Mouse (Mus musculus): ENCODE results near the gene Nol12. TPM values are rescaled to one million over a fixed set of nuclear protein-coding genes. Genes with fewer than 3 reads are reported as not detected.
A peak's percentile ranks its signal among the peaks of the same experiment; 100 is the strongest.

The Nol12 gene
- polyA plus RNA-seq (2015; fragmentation: Nextera tagmentation; extraction: Ambion mirVana), result 24.5 and 26.2 TPM in 2 replicates

- peaks cover 38% of the 10 kb centered on the region for H3K36me3 ChIP-seq (replicated peaks)
- peak within 1 kb of the TSS; percentile 85 for H3K4me3 ChIP-seq (replicated peaks)
- peak within 1 kb of the TSS; percentile 76 for H3K9ac ChIP-seq
These were observed at the start of gene Nol12 for GRCm38 (mm10) chr15:78934784-78935320. Gene Nol12, plus strand, starts transcription at chr15:78934933.

GRCm38 (mm10) chr15:78889401-78889853 lies 45.3 kb upstream of the Nol12 start:
- ATAC-seq (ENCODE audit: insufficient read depth), result peak; percentile 50
- Histone ChIP-seq H3K27ac (replicated peaks) (no peak overlapping the region), H3K9ac (no peak overlapping the region), H3K27me3 (no peaks in the 10 kb centered on the region), H3K4me2 (peak overlapping the region; percentile 29), H3K9me3 (replicated peaks) (no peaks in the 10 kb centered on the region), H3K36me3 (replicated peaks) (peaks cover 74% of the 10 kb centered on the region), H3K4me1 (replicated peaks) (peaks cover 51% of the 10 kb centered on the region), H3K4me3 (replicated peaks) (no peak overlapping the region)
- WGBS (ENCODE audit: insufficient replicate concordance), result 30% methylated on average over 13 of the region's 13 CpGs

More at GRCm38 (mm10) chr15:78934784-78935320, at the start of gene Nol12:
- Histone ChIP-seq H3K4me2 (peak within 1 kb of the TSS; percentile 76), H3K4me1 (replicated peaks) (peaks cover 59% of the 10 kb centered on the region), H3K9me3 (replicated peaks) (no peaks in the 10 kb centered on the region), H3K27ac (replicated peaks) (peak within 1 kb of the TSS; percentile 81), H3K27me3 (no peaks in the 10 kb centered on the region)
- peak; percentile 79 for ATAC-seq (ENCODE audit: insufficient read depth)
- under 1% methylated on average over 42 of the region's 42 CpGs for WGBS (ENCODE audit: insufficient replicate concordance)

GRCm38 (mm10) chr15:78892440-78892839 lies 42.3 kb upstream of the Nol12 start:
- H3K36me3 ChIP-seq (replicated peaks), result peaks cover 45% of the 10 kb centered on the region
- H3K9me3 ChIP-seq (replicated peaks), result no peaks in the 10 kb centered on the region
- WGBS (ENCODE audit: insufficient replicate concordance), result 49% methylated on average over 7 of the region's 7 CpGs
- ATAC-seq (ENCODE audit: insufficient read depth), result no peak
- H3K4me1 ChIP-seq (replicated peaks), result peaks cover 81% of the 10 kb centered on the region
- H3K4me3 ChIP-seq (replicated peaks), result no peak overlapping the region
- H3K27ac ChIP-seq (replicated peaks), result no peak overlapping the region
- H3K27me3 ChIP-seq, result no peaks in the 10 kb centered on the region
- no peak overlapping the region for H3K9ac ChIP-seq
- no peak overlapping the region for H3K4me2 ChIP-seq

GRCm38 (mm10) chr15:78894726-78895125 lies 40.0 kb upstream of the Nol12 start:
- WGBS (ENCODE audit: insufficient replicate concordance), result 24% methylated on average over 13 of the region's 13 CpGs
- Histone ChIP-seq H3K4me2 (peak overlapping the region; percentile 89), H3K9ac (no peak overlapping the region), H3K27me3 (no peaks in the 10 kb centered on the region), H3K36me3 (replicated peaks) (peaks cover 32% of the 10 kb centered on the region), H3K27ac (replicated peaks) (peak overlapping the region; percentile 78), H3K4me3 (replicated peaks) (no peak overlapping the region), H3K4me1 (replicated peaks) (peaks cover 89% of the 10 kb centered on the region), H3K9me3 (replicated peaks) (no peaks in the 10 kb centered on the region)
- ATAC-seq (ENCODE audit: insufficient read depth), result no peak

DNA sequence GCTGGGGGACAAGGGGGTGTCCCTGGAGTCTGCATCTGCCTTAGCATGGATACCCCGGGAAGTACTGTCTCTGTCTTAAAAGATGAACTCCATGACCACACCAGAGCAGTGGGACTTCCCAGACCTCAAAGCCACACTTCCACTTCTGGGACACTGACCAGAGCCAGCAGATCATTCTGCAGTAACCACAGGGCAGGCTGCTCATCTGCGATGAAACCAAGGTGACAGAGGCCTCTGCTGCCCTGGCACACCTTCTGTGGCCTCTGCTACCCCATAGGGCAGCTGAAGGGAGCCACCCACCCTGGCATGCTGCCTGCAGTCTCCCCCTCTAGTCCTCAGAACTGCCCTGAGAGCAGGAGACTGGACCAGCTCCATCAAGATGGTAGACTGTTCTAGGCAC lies 39.0 kb upstream of the Nol12 start:
- 36% methylated on average over 2 of the region's 2 CpGs for WGBS (ENCODE audit: insufficient replicate concordance)
- Histone ChIP-seq H3K4me1 (replicated peaks) (peaks cover 93% of the 10 kb centered on the region), H3K27me3 (no peaks in the 10 kb centered on the region), H3K9ac (peak overlapping the region; percentile 32), H3K36me3 (replicated peaks) (peaks cover 29% of the 10 kb centered on the region), H3K9me3 (replicated peaks) (no peaks in the 10 kb centered on the region), H3K4me3 (replicated peaks) (no peak overlapping the region), H3K27ac (replicated peaks) (peak overlapping the region; percentile 78), H3K4me2 (peak overlapping the region; percentile 89)
- ATAC-seq (ENCODE audit: insufficient read depth), result no peak

DNA sequence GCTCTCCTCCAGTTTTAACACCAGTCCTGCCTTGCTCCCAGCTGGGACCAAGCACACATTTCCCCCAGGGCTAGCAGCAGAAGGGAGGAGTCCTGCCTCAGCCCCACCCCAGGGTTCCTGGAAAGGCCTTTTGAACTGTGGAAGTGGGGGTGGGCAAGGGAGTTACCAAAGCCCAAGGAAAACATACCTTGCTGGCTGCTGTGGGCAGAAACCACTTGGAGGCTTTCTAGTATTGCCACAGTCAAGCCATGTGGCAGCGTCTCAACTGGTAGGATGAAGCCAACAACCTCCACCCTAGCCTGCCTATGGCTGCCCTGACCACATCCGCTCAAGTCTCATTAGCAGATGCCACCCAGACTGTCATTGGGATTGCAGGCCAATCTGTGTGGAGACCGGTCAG lies 38.6 kb upstream of the Nol12 start:
- H3K9me3 ChIP-seq (replicated peaks), result no peaks in the 10 kb centered on the region
- no peak for ATAC-seq (ENCODE audit: insufficient read depth)
- H3K36me3 ChIP-seq (replicated peaks), result peaks cover 25% of the 10 kb centered on the region
- H3K9ac ChIP-seq, result peak overlapping the region; percentile 32
- H3K4me3 ChIP-seq (replicated peaks), result no peak overlapping the region
- 50% methylated on average over 3 of the region's 3 CpGs for WGBS (ENCODE audit: insufficient replicate concordance)
- H3K4me2 ChIP-seq, result peak overlapping the region; percentile 89
- no peaks in the 10 kb centered on the region for H3K27me3 ChIP-seq
- peaks cover 95% of the 10 kb centered on the region for H3K4me1 ChIP-seq (replicated peaks)
- H3K27ac ChIP-seq (replicated peaks), result peak overlapping the region; percentile 78

- Histone ChIP-seq H3K9ac (no peak overlapping the region), H3K4me3 (replicated peaks) (no peak overlapping the region)
- 32% methylated on average over 4 of the region's 4 CpGs for WGBS (ENCODE audit: insufficient replicate concordance)
These were observed 37.2 kb upstream of the Nol12 start for GRCm38 (mm10) chr15:78897488-78897887.

DNA sequence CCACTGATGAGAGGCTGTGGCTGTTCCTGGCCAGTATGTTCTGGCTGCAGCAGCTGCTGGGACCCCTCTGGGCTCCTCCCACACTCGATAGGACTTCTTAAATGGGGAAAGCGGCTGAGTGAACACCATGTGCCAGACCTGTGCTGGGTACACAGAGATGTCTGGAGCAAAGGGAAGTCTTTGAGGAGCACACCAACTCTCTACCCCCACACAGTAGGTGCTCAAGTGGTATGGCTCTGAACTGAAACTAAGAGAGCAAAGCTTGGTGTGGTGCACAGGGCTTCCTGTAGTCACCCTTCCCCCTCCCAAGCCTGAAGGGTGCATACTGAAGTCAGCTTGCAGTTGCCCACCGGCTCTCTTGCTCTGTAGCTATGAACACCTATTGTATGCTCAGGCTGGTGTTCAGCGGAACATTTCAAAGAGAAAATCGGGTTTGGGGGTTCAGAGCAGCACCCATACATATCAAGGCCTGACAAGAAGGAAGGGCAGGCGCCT lies 36.2 kb upstream of the Nol12 start:
- H3K27ac ChIP-seq (replicated peaks), result peak overlapping the region; percentile 78
- H3K4me3 ChIP-seq (replicated peaks), result peak overlapping the region; percentile 70
- H3K9ac ChIP-seq, result peak overlapping the region; percentile 60

More at GRCm38 (mm10) chr15:78897488-78897887, 37.2 kb upstream of the Nol12 start:
- Histone ChIP-seq H3K36me3 (replicated peaks) (peaks cover 16% of the 10 kb centered on the region), H3K4me2 (peak overlapping the region; percentile 89), H3K27ac (replicated peaks) (peak overlapping the region; percentile 78), H3K4me1 (replicated peaks) (peaks cover 93% of the 10 kb centered on the region), H3K9me3 (replicated peaks) (no peaks in the 10 kb centered on the region), H3K27me3 (no peaks in the 10 kb centered on the region)
- ATAC-seq (ENCODE audit: insufficient read depth), result 0 out of 2 replicates have a peak, but pooled peaks have one; percentile 19

DNA sequence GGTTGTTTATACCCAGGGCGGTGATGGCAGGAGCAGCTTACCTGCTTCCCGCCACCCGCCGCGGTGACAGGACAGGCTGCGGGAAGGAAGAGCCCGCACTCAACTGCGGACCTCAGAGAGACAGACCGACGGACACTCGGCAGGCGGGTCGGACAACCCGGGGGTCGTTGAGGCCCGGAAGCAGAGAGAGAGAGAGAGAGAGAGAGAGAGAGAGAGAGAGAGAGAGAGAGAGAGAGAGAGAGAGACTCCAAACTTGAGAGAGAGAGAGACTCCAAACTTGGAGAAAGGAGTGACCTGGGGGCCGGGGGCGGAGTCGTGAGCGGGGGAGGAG lies 35.4 kb upstream of the Nol12 start, which contains the start of gene Gm49510:
Gene Gm49510, plus strand, starts transcription at position 259 of the 331 bp plus-strand sequence.
- H3K27ac ChIP-seq (replicated peaks), result peak within 1 kb of the TSS; percentile 78
- no peaks in the 10 kb centered on the region for H3K27me3 ChIP-seq
- no peak for ATAC-seq (ENCODE audit: insufficient read depth)
- H3K4me2 ChIP-seq, result peak within 1 kb of the TSS; percentile 89
- no peaks in the 10 kb centered on the region for H3K9me3 ChIP-seq (replicated peaks)
- WGBS (ENCODE audit: insufficient replicate concordance), result 3% methylated on average over 20 of the region's 20 CpGs
- peak within 1 kb of the TSS; percentile 70 for H3K4me3 ChIP-seq (replicated peaks)
- peaks cover 86% of the 10 kb centered on the region for H3K4me1 ChIP-seq (replicated peaks)
- H3K36me3 ChIP-seq (replicated peaks), result peaks cover 23% of the 10 kb centered on the region
- peak within 1 kb of the TSS; percentile 60 for H3K9ac ChIP-seq

More for the DNA sequence above, 36.2 kb upstream of the Nol12 start:
- WGBS (ENCODE audit: insufficient replicate concordance), result 19% methylated on average over 6 of the region's 6 CpGs
- no peaks in the 10 kb centered on the region for H3K27me3 ChIP-seq
- peaks cover 16% of the 10 kb centered on the region; the same call in 1 of the 2 replicates for H3K36me3 ChIP-seq (replicated peaks)
- H3K4me2 ChIP-seq, result peak overlapping the region; percentile 89
- ATAC-seq (ENCODE audit: insufficient read depth), result no peak
- H3K9me3 ChIP-seq (replicated peaks), result no peaks in the 10 kb centered on the region
- peaks cover 92% of the 10 kb centered on the region for H3K4me1 ChIP-seq (replicated peaks)

DNA sequence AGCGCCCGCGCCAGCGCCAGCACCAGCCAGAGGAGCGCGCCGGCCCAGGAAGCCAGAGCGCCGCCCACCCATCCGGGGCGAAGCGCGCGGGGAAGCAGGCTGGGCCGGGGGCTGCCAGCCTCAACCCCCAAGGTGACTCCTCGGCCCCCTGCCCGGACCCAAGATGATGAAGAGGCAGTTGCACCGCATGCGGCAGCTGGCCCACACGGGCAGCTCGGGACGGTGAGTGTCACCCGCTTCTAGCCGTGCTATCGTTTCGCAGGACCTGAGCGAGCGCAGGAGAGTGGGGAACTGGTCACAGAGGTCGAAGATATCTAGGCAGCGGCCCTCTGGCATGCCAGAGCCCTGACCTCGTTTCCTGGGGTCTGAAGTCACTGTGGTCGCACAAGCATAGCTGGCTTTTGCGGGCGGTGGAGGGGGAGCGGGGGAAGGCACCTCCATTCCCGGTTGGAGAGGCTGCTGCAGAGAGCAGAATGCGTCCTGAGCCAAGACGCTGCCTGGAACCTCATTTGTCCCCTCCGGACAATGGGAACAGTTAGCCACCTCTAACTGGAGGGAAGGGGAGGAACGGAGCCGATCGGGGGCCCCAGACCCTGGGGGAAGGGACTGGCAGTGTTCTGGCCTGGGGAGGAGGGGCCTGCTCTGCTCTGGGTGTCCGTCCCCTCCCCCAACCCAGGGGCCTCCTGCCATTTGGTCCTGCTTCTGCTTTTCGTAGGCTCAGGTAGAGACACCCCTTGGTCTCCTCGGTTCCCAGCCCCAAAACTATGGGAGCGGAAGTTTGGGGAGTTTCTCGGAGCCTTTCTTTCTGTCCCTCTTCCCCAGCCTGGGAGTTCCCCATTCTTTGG lies 34.8 kb upstream of the Nol12 start, which contains the start of gene Sh3bp1:
Gene Sh3bp1, plus strand, starts transcription at position 29 of the 845 bp plus-strand sequence.
- peaks cover 29% of the 10 kb centered on the region for H3K36me3 ChIP-seq (replicated peaks)
- peak within 1 kb of the TSS; percentile 89 for H3K4me2 ChIP-seq
- ATAC-seq (ENCODE audit: insufficient read depth), result peak; percentile 55
- WGBS (ENCODE audit: insufficient replicate concordance), result under 1% methylated on average over 47 of the region's 47 CpGs
- peaks cover 80% of the 10 kb centered on the region for H3K4me1 ChIP-seq (replicated peaks)
- no peaks in the 10 kb centered on the region for H3K9me3 ChIP-seq (replicated peaks)
- H3K9ac ChIP-seq, result peak within 1 kb of the TSS; percentile 60
- H3K4me3 ChIP-seq (replicated peaks), result peak within 1 kb of the TSS; percentile 70
- H3K27me3 ChIP-seq, result no peaks in the 10 kb centered on the region
- peak within 1 kb of the TSS; percentile 78 for H3K27ac ChIP-seq (replicated peaks)

Measured in liver, embryonic 15.5 days (tissue).